Mouse (Mus musculus) neural tube, embryonic 12.5 days (tissue): ENCODE measurements around the gene Atg16l2. TPM values are rescaled to one million over a fixed set of nuclear protein-coding genes. Genes with fewer than 3 reads are reported as not detected.

ENCODE experiments used
- ATAC-seq: fragments of 200-750 bp; cut with Nextera tagmentation; 2 replicates; pipeline ENCODE4 v1.8.0; 2017; ENCODE audit warnings: low read depth, mild to moderate bottlenecking, moderate TSS enrichment, moderate library complexity; ENCODE audit not compliant: low FRiP score
- H3K27ac ChIP-seq: fragments of 300-500 bp; sonication (generic); 2 replicates; pipeline ENCODE4 v1.5.1; 2016
- H3K27me3 ChIP-seq: fragments of 300-500 bp; sonication (generic); replicated peaks from 2 replicates; pipeline ENCODE4 v1.6.1; 2016; ENCODE audit warnings: mild to moderate bottlenecking
- H3K36me3 ChIP-seq: fragments of 300-500 bp; sonication (generic); 2 replicates; pipeline ENCODE4 v1.6.1; 2016; ENCODE audit warnings: mild to moderate bottlenecking
- H3K4me1 ChIP-seq: fragments of 300-500 bp; sonication (generic); 2 replicates; pipeline ENCODE4 v1.6.1; 2016
- H3K4me2 ChIP-seq: fragments of 300-500 bp; sonication (generic); replicated peaks from 2 replicates; pipeline ENCODE4 v1.6.1; 2016; ENCODE audit warnings: mild to moderate bottlenecking
- H3K4me3 ChIP-seq: fragments of 300-500 bp; sonication (generic); 2 replicates; pipeline ENCODE4 v1.5.1; 2016
- H3K9ac ChIP-seq: fragments of 300-500 bp; sonication (generic); 2 replicates; pipeline ENCODE4 v1.6.1; 2016; ENCODE audit warnings: mild to moderate bottlenecking
- H3K9me3 ChIP-seq: fragments of 300-500 bp; sonication (generic); 2 replicates; pipeline ENCODE4 v1.6.1; 2016; ENCODE audit warnings: mild to moderate bottlenecking
- WGBS: fragments of 180-500 bp; shearing (Covaris S2); methylation state at CpG from one replicate; pipeline ENCODE4 v1.1.7; 2016; 5-methylcytosine and 5-hydroxymethylcytosine counted together
- polyA plus RNA-seq: library from polyadenylated mRNA; unstranded; fragments of >200 nt; fragmentation: Nextera tagmentation; extraction: Ambion mirVana; gene quantifications from 2 replicates; pipeline ENCODE4 v1.2.1, GENCODE M21; 2016

The Atg16l2 gene
- polyA plus RNA-seq, 1 experiment from 2014 or later, result 17.8 TPM

GRCm38 (mm10) chr7:101330841-101331173, 28.8 kb upstream of the Atg16l2 start:
- no peaks in the 10 kb centered on the region for H3K36me3 ChIP-seq
- no peak overlapping the region for H3K9ac ChIP-seq
- 87% methylated on average over 4 of the region's 4 CpGs for WGBS
- no peak overlapping the region for H3K4me3 ChIP-seq
- H3K9me3 ChIP-seq, result no peaks in the 10 kb centered on the region
- no peaks in the 10 kb centered on the region for H3K27me3 ChIP-seq
- no peak for ATAC-seq
- H3K4me1 ChIP-seq, result peaks cover 5% of the 10 kb centered on the region; the same call in 1 of the 2 replicates
- no peak overlapping the region for H3K4me2 ChIP-seq
- no peak overlapping the region for H3K27ac ChIP-seq

- no peaks in the 10 kb centered on the region for H3K9me3 ChIP-seq
- no peak overlapping the region for H3K4me2 ChIP-seq
- no peaks in the 10 kb centered on the region for H3K27me3 ChIP-seq
- ATAC-seq, result no peak
- peak overlapping the region; percentile 22; the same call in 1 of the 2 replicates for H3K9ac ChIP-seq
- WGBS, result 73% methylated on average over 10 of the region's 10 CpGs
- H3K4me3 ChIP-seq, result no peak overlapping the region
- peaks cover 5% of the 10 kb centered on the region; the same call in 1 of the 2 replicates for H3K4me1 ChIP-seq
- H3K27ac ChIP-seq, result no peak overlapping the region
- no peaks in the 10 kb centered on the region for H3K36me3 ChIP-seq
These were observed 28.2 kb upstream of the Atg16l2 start for GRCm38 (mm10) chr7:101330074-101330840.

GRCm38 (mm10) chr7:101329606-101330005, 27.6 kb upstream of the Atg16l2 start:
- 82% methylated on average over 4 of the region's 4 CpGs for WGBS
- no peak overlapping the region for H3K4me3 ChIP-seq

DNA sequence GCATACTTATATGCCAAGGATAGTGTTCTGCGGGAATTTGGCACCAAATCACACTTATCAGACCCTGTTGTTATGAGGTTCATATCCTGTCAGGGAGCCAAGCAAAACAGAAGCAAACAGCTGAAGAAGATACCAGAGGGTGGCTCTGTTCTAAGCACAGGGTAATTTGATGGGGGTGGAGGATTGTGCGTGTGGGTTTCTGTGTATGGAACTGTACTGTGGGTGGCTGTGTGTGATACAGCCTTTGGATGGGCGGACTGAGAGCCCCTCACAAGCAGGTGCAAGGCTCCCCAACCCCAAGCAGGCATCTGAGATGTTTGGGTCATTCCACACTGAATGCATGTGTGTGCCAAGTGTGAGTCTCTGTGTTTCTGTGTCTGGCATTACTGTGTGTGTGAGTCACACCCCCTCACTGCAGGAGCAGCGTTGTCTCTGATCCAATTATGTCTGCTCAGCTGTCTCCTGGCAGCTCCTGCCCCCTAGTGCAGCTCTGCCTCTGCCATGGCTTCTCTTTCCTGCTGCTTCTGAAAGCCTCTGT, 26.6 kb upstream of the Atg16l2 start:
- H3K9me3 ChIP-seq, result no peaks in the 10 kb centered on the region
- H3K27me3 ChIP-seq, result peaks cover 3% of the 10 kb centered on the region; the same call in 1 of the 2 replicates
- peaks cover 5% of the 10 kb centered on the region; the same call in 1 of the 2 replicates for H3K4me1 ChIP-seq
- 0 out of 2 replicates have a peak overlapping the region, but pooled peaks have one; percentile 3 for H3K9ac ChIP-seq
- no peak overlapping the region for H3K4me2 ChIP-seq
- no peaks in the 10 kb centered on the region for H3K36me3 ChIP-seq
- ATAC-seq, result no peak
- WGBS, result 71% methylated on average over 4 of the region's 4 CpGs
- H3K4me3 ChIP-seq, result no peak overlapping the region
- no peak overlapping the region for H3K27ac ChIP-seq

More at GRCm38 (mm10) chr7:101329606-101330005, 27.6 kb upstream of the Atg16l2 start:
- no peak for ATAC-seq
- no peaks in the 10 kb centered on the region for H3K27me3 ChIP-seq
- H3K4me2 ChIP-seq, result no peak overlapping the region
- H3K36me3 ChIP-seq, result no peaks in the 10 kb centered on the region
- H3K27ac ChIP-seq, result no peak overlapping the region
- peaks cover 5% of the 10 kb centered on the region; the same call in 1 of the 2 replicates for H3K4me1 ChIP-seq
- H3K9me3 ChIP-seq, result no peaks in the 10 kb centered on the region
- H3K9ac ChIP-seq, result no peak overlapping the region

DNA sequence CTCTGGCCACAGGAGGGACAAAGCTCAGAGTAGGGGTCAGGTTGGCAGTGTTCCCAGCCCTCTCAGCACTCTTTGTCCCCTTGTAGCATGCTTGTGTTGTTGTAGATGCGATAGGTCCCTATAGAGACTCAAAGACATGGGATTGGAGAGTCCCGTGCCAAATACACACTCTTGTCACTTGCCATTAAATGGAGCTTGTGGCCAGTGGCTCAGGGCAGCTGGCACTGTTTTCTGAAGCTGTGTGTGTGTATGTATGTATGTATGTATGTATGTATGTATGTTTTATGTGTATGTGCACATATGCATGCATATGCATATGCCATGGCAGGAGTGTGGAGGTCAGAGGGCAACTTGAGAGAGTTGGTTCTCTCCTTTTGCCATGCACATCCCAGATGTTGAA, 25.7 kb upstream of the Atg16l2 start:
- H3K36me3 ChIP-seq, result no peaks in the 10 kb centered on the region
- no peaks in the 10 kb centered on the region for H3K9me3 ChIP-seq
- H3K4me1 ChIP-seq, result peaks cover 5% of the 10 kb centered on the region; the same call in 1 of the 2 replicates
- no peak for ATAC-seq
- no peak overlapping the region for H3K4me3 ChIP-seq
- H3K9ac ChIP-seq, result no peak overlapping the region
- H3K27ac ChIP-seq, result no peak overlapping the region
- WGBS, result 90% methylated on average over 2 of the region's 2 CpGs
- H3K27me3 ChIP-seq, result peaks cover 10% of the 10 kb centered on the region; the same call in 1 of the 2 replicates
- H3K4me2 ChIP-seq, result no peak overlapping the region

DNA sequence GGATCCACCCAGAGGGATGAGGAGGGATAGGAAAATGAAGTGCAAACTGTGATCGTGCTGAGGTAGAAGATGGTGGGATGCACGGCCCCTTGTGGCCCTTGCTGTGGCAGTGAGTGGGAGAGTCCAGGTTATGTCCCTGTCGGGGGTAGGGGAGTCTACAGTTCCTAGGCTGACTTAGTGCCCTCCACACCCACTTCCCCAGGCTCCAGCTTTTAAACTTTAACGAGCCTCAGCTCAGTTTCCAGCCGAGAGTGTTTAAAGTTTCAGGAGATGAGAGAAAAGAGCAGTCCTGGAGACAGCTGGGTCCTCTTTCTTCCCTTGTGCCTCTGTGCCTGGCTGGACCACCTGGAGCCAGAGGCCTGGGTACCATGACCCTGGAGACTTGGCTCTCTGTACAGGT, 25.2 kb upstream of the Atg16l2 start:
- 51% methylated on average over 5 of the region's 5 CpGs for WGBS
- H3K9me3 ChIP-seq, result no peaks in the 10 kb centered on the region
- no peaks in the 10 kb centered on the region for H3K36me3 ChIP-seq
- H3K27ac ChIP-seq, result no peak overlapping the region
- H3K4me3 ChIP-seq, result no peak overlapping the region
- H3K4me1 ChIP-seq, result peaks cover 5% of the 10 kb centered on the region; the same call in 1 of the 2 replicates
- no peak overlapping the region for H3K4me2 ChIP-seq
- no peak overlapping the region for H3K9ac ChIP-seq
- no peak for ATAC-seq
- H3K27me3 ChIP-seq, result peaks cover 14% of the 10 kb centered on the region

- no peaks in the 10 kb centered on the region for H3K9me3 ChIP-seq
- H3K4me3 ChIP-seq, result no peak overlapping the region
- H3K4me2 ChIP-seq, result no peak overlapping the region
- H3K36me3 ChIP-seq, result no peaks in the 10 kb centered on the region
- H3K27ac ChIP-seq, result no peak overlapping the region
- no peak for ATAC-seq
- peaks cover 24% of the 10 kb centered on the region for H3K27me3 ChIP-seq
- no peak overlapping the region for H3K9ac ChIP-seq
- H3K4me1 ChIP-seq, result peaks cover 11% of the 10 kb centered on the region
- WGBS, result 84% methylated on average over 5 of the region's 5 CpGs
These were observed 24.0 kb upstream of the Atg16l2 start for GRCm38 (mm10) chr7:101326006-101326405.

- H3K9ac ChIP-seq, result no peak overlapping the region
- peaks cover 11% of the 10 kb centered on the region for H3K4me1 ChIP-seq
- no peak overlapping the region for H3K4me2 ChIP-seq
- whole genome bisulfite sequencing, result 73% methylated on average over 6 of the region's 6 CpGs
- no peak for ATAC-seq
- H3K4me3 ChIP-seq, result no peak overlapping the region
- H3K27ac ChIP-seq, result no peak overlapping the region
- peaks cover 35% of the 10 kb centered on the region for H3K27me3 ChIP-seq
- H3K36me3 ChIP-seq, result no peaks in the 10 kb centered on the region
- H3K9me3 ChIP-seq, result no peaks in the 10 kb centered on the region
These were observed 22.3 kb upstream of the Atg16l2 start for GRCm38 (mm10) chr7:101324142-101324962.

- Histone ChIP-seq H3K9ac (no peak overlapping the region), H3K36me3 (no peaks in the 10 kb centered on the region), H3K27ac (no peak overlapping the region), H3K9me3 (no peaks in the 10 kb centered on the region), H3K4me1 (peaks cover 7% of the 10 kb centered on the region), H3K27me3 (peaks cover 35% of the 10 kb centered on the region), H3K4me2 (no peak overlapping the region), H3K4me3 (no peak overlapping the region)
- no peak for ATAC-seq
- 63% methylated on average over 4 of the region's 4 CpGs for WGBS
These were observed 21.1 kb upstream of the Atg16l2 start for GRCm38 (mm10) chr7:101323141-101323594.

GRCm38 (mm10) chr7:101321218-101321827, 19.3 kb upstream of the Atg16l2 start:
- Histone ChIP-seq H3K9ac (peak overlapping the region; percentile 80), H3K27me3 (peaks cover 35% of the 10 kb centered on the region), H3K9me3 (no peaks in the 10 kb centered on the region), H3K27ac (no peak overlapping the region), H3K4me1 (peaks cover 7% of the 10 kb centered on the region), H3K36me3 (no peaks in the 10 kb centered on the region), H3K4me3 (peak overlapping the region; percentile 82), H3K4me2 (peak overlapping the region; percentile 99)
- WGBS, result under 1% methylated on average over 58 of the region's 61 CpGs
- ATAC-seq, result peak; percentile 77

GRCm38 (mm10) chr7:101320399-101321217, 18.6 kb upstream of the Atg16l2 start:
- H3K9ac ChIP-seq, result peak overlapping the region; percentile 80
- H3K4me2 ChIP-seq, result peak overlapping the region; percentile 99
- H3K9me3 ChIP-seq, result no peaks in the 10 kb centered on the region
- peaks cover 7% of the 10 kb centered on the region for H3K4me1 ChIP-seq
- peak; percentile 59; the same call in 1 of the 2 replicates for ATAC-seq
- WGBS, result 4% methylated on average over 24 of the region's 37 CpGs
- no peaks in the 10 kb centered on the region for H3K36me3 ChIP-seq
- no peak overlapping the region for H3K27ac ChIP-seq
- H3K27me3 ChIP-seq, result peaks cover 35% of the 10 kb centered on the region
- H3K4me3 ChIP-seq, result peak overlapping the region; percentile 82
